Mouse (Mus musculus): ENCODE data around the gene Ccnk.

Gene Ccnk

DNA sequence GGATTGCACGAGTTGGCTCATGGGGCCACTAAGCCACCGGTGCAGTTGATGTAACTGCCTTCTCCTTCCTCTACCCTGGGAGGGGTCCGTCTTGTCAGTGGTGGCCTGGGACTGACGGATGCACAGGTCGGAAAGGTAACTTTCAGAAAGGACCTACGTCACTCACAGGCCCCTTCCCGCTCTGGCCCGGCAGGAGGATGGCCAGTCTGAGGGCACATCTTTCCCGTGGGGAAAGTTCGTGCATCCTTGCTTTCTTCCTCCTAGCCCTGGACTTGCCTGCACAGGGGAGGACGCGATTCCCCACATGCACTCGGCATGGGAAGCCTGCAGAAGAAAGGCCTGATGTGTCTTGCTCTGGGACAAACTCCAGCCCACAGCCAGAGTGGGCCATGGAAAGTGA lies 46.8 kb downstream of the Ccnk start:
- DNase-seq = no peak

DNA sequence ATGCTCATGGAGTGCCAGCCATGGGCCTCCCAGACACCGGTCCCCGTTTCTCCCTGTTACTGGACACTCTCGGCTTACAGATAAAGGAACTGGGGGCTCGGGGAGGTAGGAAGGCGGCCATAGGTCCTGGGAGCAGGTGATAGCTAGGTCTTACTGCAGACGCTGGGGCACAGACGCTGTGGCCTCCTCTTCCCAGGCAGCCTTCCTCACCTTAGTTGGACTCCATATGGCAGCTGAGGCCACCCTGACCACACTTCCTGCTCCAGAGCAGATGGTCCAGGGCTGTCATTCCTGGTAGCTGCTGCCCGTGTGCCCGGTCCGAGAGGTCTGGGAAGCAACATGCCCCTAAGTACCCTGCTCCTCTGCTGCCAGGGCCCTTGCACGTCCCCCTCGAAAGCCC lies 47.6 kb downstream of the Ccnk start:
- DNase-seq = no peak

- DNase-seq = no peak
Observed at GRCm38 (mm10) chr12:108227527-108227926, 48.1 kb downstream of the Ccnk start.

DNA sequence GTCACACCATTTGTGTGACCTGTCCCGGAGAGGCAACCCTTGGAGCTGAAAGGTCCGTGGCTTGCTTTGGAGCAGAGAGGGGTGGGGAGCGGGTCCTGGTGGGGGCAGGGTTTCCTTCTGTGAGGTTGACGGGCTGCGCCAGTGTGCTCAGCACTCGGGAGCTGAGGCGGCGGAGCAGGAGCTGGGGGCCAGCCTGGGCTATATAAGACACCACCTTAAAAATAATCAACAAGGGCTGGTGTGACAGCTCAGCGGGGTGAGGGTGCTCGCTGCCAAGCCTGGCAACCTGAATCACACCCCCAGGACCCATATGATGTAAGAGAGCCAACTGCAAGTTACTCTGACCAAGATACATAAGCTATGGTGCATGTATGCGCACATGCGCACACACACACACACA lies 50.7 kb downstream of the Ccnk start:
- DNase-seq = no peak

GRCm38 (mm10) chr12:108230821-108231794 lies 51.7 kb downstream of the Ccnk start:
- peak; percentile 80 for DNase-seq

- DNase-seq = no peak
Observed at GRCm38 (mm10) chr12:108231901-108232300, 52.5 kb downstream of the Ccnk start.

GRCm38 (mm10) chr12:108233736-108234135 lies 54.4 kb downstream of the Ccnk start:
- peak; percentile 74 for DNase-seq

DNA sequence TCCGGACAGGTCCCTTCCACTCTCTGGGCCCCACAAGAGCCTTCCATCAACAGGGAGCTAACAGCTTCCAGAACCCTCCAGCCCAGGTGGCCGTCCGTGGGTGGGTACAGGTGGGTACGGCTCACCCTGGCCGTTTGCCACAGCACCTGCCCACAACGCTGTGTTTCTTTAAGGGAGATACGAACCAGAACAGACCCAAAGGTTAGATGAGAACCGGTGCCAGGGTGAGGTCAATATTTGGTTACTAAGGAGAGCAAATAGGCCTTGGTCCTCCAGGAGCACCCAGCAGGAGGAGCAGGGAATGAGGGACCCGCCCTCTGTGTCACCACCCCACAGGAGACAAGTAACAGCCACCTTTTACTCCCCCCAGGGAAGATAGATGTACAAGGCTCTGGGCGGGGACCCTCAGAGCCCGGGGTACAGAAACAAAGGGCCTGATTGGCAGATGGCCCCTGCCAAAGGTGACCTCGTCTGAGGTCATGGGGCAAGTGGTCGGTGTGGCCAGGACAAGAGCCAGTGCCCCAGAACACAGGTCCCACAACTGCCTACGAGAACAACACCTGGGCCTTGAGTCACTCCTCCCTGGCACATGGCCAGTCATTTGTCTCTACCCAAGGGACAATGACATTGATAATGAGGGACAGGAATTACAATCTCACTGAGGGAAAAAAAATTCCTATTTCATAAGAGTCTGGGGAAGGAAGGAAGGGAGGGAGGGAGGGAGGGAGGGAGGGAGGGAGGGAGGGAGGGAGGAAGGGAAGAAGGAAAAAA lies 55.6 kb downstream of the Ccnk start:
- DNase-seq = no peak

DNA sequence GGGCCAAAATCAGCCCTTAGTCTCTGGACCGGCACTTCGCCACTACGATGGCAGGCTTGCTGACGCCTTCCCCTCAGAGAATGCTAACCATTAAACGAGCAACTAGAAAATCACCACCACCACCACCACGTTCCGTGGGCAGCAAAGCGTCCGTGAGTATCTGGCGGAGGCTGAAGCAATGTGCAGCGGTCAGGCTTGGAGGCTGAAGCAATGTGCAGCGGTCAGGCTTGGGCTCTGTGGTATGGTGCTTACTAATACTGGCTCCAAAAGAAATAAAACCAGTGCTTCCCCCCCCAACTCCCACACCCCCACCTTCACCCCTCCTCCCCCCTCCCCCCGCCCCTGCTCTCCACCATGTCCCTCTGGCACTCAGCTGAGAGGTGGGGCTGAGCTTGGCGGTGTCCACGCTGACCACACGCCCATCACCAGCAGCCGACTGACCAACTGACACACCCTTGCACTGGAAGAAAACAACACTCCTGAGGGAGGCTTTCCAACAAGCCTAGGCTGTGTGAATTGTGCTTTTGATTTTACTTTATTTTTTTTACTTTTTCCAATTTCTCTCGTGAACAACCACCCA lies 56.7 kb downstream of the Ccnk start:
- DNase-seq = no peak

DNA sequence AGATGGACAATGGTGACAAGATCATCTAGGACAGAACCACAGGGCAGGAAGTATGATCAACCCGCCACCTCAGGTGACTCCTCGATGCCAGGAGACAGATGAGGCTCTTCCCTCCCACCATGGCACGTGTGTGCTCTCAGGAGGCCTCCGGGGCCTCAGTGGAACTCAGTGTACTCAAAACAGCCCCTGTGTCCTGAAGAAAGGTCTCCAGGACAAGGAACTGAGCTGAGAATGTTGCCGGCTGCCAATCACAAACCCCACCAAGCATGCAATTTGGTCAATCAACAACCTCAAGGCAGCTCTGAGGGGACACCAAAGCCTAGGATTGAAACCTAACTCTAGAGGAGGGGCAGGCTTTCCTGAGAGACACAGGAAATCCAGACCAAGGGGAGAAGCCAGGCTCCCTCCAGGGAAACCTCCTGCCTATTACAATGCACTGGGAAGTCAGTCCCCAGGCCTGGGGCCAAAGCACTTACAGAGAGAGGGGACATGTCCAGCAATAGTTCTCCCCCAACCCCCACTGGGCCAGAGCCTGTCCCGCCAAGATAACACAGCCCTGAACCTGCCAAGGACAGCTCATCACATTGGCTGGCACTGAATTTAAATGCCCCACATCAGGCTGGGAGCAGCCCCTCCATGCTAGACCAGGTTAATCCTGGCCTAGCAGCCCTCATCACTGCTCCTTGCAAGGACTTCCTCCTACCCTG lies 58.1 kb downstream of the Ccnk start:
- DNase-seq = peak; percentile 89

- DNase-seq = no peak
Observed at GRCm38 (mm10) chr12:108238395-108239035, 59.1 kb downstream of the Ccnk start.

GRCm38 (mm10) chr12:108239441-108239840 lies 60.1 kb downstream of the Ccnk start:
- peak; percentile 90 for DNase-seq

GRCm38 (mm10) chr12:108240401-108240890 lies 61.1 kb downstream of the Ccnk start:
- no peak for DNase-seq

- DNase-seq = no peak
Observed at GRCm38 (mm10) chr12:108240953-108241588, 61.7 kb downstream of the Ccnk start.

GRCm38 (mm10) chr12:108241626-108242025 lies 62.2 kb downstream of the Ccnk start:
- no peak for DNase-seq

DNA sequence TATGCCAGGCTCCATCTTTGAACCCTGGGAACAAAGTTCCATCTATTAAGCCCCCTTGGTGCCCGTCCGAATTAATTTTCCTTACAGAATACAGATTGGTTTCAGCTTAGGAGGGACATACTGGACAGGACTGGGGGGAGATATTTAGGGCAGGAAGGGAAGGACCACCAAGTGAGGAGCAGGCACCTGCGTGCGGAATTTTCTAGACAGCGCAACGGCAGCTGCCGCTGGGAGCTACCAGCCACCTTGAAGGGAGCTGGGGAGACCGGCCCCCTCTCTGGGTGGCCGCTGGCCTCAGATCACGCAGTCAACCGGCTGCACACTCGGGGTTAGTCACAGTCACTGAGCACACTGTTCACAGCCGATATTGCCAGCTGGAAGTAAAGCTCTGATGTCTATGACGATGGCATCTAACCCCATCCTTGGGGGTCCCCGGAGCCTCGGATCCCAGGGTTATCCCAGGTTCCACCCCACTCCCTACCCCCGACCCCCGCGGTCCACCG lies 62.9 kb downstream of the Ccnk start:
- no peak for DNase-seq

GRCm38 (mm10) chr12:108244778-108245177 lies 65.4 kb downstream of the Ccnk start:
- peak; percentile 89 for DNase-seq

DNA sequence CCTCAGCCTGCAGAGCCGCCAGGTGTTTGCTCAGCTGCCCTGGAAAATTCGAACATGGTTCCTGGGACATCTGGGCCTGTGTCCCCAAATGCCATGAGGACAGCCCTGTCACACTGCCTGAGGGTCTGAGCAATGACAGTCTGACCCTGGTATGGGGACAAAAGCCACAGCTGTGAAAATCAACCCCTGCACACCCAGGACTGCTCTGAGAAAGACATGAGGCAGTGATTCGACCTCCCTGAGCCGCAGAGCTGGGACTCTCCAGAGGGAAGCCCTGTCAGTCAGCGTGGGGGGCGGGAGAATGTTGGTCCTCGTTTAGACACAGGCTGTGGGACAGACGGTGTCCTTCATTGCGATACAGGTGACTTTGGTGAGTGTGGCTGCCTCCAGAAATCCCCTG lies 66.2 kb downstream of the Ccnk start:
- DNase-seq = no peak

DNA sequence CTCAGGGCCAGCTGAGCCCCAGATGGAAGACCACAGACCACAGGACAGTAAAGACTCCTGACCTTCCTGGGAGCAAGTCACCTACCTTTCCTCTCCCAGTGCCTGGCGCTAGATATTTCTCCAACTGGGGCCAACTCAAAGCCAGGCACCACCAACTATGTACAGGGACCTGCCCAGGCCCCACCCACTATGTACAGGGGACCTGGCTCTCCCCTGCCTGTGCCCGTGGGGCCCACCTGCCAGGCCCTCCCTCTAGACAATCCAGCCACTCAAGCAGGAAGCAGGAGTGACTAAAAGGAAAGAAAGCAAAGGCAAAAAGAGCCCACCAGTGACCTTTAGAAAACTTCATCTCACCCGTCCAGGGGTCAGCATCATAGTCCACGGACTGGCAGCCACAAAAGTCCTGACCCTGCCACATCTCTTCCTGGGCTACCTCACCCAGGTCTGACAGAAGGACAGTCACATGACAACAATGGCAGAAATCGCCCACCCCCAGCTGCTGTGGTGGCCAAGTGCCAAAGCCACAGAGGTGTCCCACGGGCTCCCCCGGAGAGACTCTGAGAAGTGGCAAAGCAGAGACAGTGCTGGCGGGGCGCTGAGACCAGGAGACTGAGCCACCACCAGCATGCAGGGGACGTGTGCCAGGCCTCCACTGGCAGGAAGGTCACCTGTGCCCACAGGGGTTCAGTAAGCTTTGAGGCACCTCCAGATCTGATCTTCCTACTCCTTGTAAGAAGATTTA lies 67.6 kb downstream of the Ccnk start:
- DNase-seq = no peak

- peak; percentile 17 for DNase-seq
Observed at GRCm38 (mm10) chr12:108249019-108249418, 69.6 kb downstream of the Ccnk start.

- DNase-seq = peak; percentile 96
Observed at GRCm38 (mm10) chr12:108249522-108249921, 70.1 kb downstream of the Ccnk start.
